Mouse (Mus musculus) limb, embryonic 14.5 days (tissue): ENCODE measurements around the gene Llgl1. TPM values are rescaled to one million over a fixed set of nuclear protein-coding genes. Genes with fewer than 3 reads are reported as not detected.

Source experiments
- ATAC-seq: fragments of 200-750 bp; cut with Nextera tagmentation; 2 replicates; pipeline ENCODE4 v1.8.0; 2017; ENCODE audit warnings: low read depth, moderate number of reproducible peaks, moderate TSS enrichment; ENCODE audit not compliant: low FRiP score
- DNase-seq: peaks from one replicate; pipeline ENCODE4 v3.0.0-alpha.2; 2015; ENCODE audit warnings: low spot score
- H3K27ac ChIP-seq: fragments of 300-500 bp; sonication (generic); replicated peaks from 2 replicates; pipeline ENCODE4 v1.5.1; 2014; ENCODE audit warnings: low read depth, mild to moderate bottlenecking, low read length, moderate library complexity, mixed read lengths
- H3K27me3 ChIP-seq: fragments of 300-500 bp; sonication (generic); 2 replicates; pipeline ENCODE4 v1.6.1; 2014; ENCODE audit warnings: low read length, mixed read lengths; ENCODE audit not compliant: control insufficient read depth, insufficient read depth
- H3K36me3 ChIP-seq: fragments of 300-500 bp; sonication (generic); 2 replicates; pipeline ENCODE4 v1.6.1; 2014; ENCODE audit warnings: mild to moderate bottlenecking, low read length, moderate library complexity, mixed read lengths; ENCODE audit not compliant: control insufficient read depth, insufficient read depth
- H3K4me1 ChIP-seq: fragments of 300-500 bp; sonication (generic); 2 replicates; pipeline ENCODE4 v1.6.1; 2014; ENCODE audit warnings: antibody characterized with exemption, low read length, mixed read lengths; ENCODE audit not compliant: control insufficient read depth, insufficient read depth
- H3K4me2 ChIP-seq: fragments of 300-500 bp; sonication (generic); replicated peaks from 2 replicates; pipeline ENCODE4 v1.6.1; 2014; ENCODE audit warnings: low read depth, mild to moderate bottlenecking, low read length, moderate library complexity; ENCODE audit not compliant: severe bottlenecking
- H3K4me3 ChIP-seq: fragments of 300-500 bp; sonication (generic); replicated peaks from 2 replicates; pipeline ENCODE4 v1.5.1; 2014; ENCODE audit warnings: low read length
- H3K9ac ChIP-seq: fragments of 300-500 bp; sonication (generic); 2 replicates; pipeline ENCODE4 v1.6.1; 2014; ENCODE audit warnings: mild to moderate bottlenecking, low read depth, low read length, moderate library complexity; ENCODE audit not compliant: severe bottlenecking
- H3K9me3 ChIP-seq: fragments of 300-500 bp; sonication (generic); 2 replicates; pipeline ENCODE4 v1.6.1; 2016; ENCODE audit warnings: low read length; ENCODE audit not compliant: control insufficient read depth
- POLR2A ChIP-seq: fragments of 200-500 bp; IDR thresholded peaks from 2 replicates; pipeline ENCODE4 v1.8.0; 2012; ENCODE audit warnings: inconsistent platforms, mild to moderate bottlenecking, moderate library complexity, borderline replicate concordance; ENCODE audit not compliant: insufficient read depth, insufficient read length; ENCODE audit errors: extremely low read depth
- WGBS: fragments of 180-500 bp; shearing (Covaris S2); extraction: QIAGEN DNeasy Blood & Tissue Kit; methylation state at CpG from one replicate; pipeline ENCODE4 v1.1.7; 2014; 5-methylcytosine and 5-hydroxymethylcytosine counted together
- polyA plus RNA-seq, 2 experiments: library from polyadenylated mRNA; depleted of rRNA in 1 of 2; stranded (reverse) in 1 of 2; unstranded in 1 of 2; fragments of >200 nt; fragmentation: Nextera tagmentation in 1 of 2; extraction: Ambion mirVana in 1 of 2; gene quantifications; 2 replicates each; pipeline versions ENCODE4 v1.2.1 to v1.2.3; 2012 to 2014

Gene Llgl1
- polyA plus RNA-seq (2012; rRNA removed) (97.9 and 141 TPM in 2 replicates), polyA plus RNA-seq (2014; fragmentation: Nextera tagmentation; extraction: Ambion mirVana) (61.6 and 69.5 TPM in 2 replicates)

GRCm38 (mm10) chr11:60699524-60700075 is at the start of gene Llgl1:
Gene Llgl1, plus strand, starts transcription at chr11:60699723.
- peak; percentile 92 for ATAC-seq
- peak; percentile 93 for DNase-seq
- Histone ChIP-seq H3K9me3 (no peaks in the 10 kb centered on the region), H3K27me3 (no peaks in the 10 kb centered on the region), H3K4me3 (peak within 1 kb of the TSS; percentile 71), H3K27ac (peak within 1 kb of the TSS; percentile 84), H3K4me2 (peak within 1 kb of the TSS; percentile 87), H3K4me1 (peaks cover 22% of the 10 kb centered on the region), H3K36me3 (peaks cover 16% of the 10 kb centered on the region), H3K9ac (peak within 1 kb of the TSS; percentile 77)
- WGBS: 3% methylated on average over 34 of the region's 73 CpGs
- TF ChIP-seq POLR2A: peak; percentile 69; the same call in 1 of the 2 replicates

- 65% methylated on average over 1 of the region's 1 CpGs for WGBS
- DNase-seq: no peak
- Histone ChIP-seq H3K4me3 (no peak overlapping the region), H3K27ac (no peak overlapping the region), H3K4me1 (peaks cover 14% of the 10 kb centered on the region), H3K9ac (no peak overlapping the region), H3K27me3 (no peaks in the 10 kb centered on the region), H3K36me3 (no peaks in the 10 kb centered on the region), H3K4me2 (no peak overlapping the region), H3K9me3 (no peaks in the 10 kb centered on the region)
- no peak for ATAC-seq
- TF ChIP-seq POLR2A: no peak
Observed at GRCm38 (mm10) chr11:60696165-60696564, 3.4 kb upstream of the Llgl1 start.

GRCm38 (mm10) chr11:60697561-60697960 is 2.0 kb upstream of the Llgl1 start:
- no peak overlapping the region for H3K4me2 ChIP-seq
- no peak for ATAC-seq
- H3K9me3 ChIP-seq: no peaks in the 10 kb centered on the region
- WGBS: 85% methylated on average over 2 of the region's 2 CpGs
- no peak for TF ChIP-seq POLR2A
- peak; percentile 54 for DNase-seq
- H3K9ac ChIP-seq: no peak overlapping the region
- peaks cover 17% of the 10 kb centered on the region for H3K4me1 ChIP-seq
- no peak overlapping the region for H3K4me3 ChIP-seq
- H3K27me3 ChIP-seq: no peaks in the 10 kb centered on the region
- H3K27ac ChIP-seq: no peak overlapping the region
- no peaks in the 10 kb centered on the region; the same call in 1 of the 2 replicates for H3K36me3 ChIP-seq

GRCm38 (mm10) chr11:60698806-60699523 is 558 bp upstream of the Llgl1 start:
- H3K27ac ChIP-seq: peak overlapping the region; percentile 84
- peak overlapping the region; percentile 77 for H3K9ac ChIP-seq
- H3K4me3 ChIP-seq: peak overlapping the region; percentile 71
- H3K9me3 ChIP-seq: no peaks in the 10 kb centered on the region
- WGBS: 5% methylated on average over 22 of the region's 22 CpGs
- peaks cover 11% of the 10 kb centered on the region for H3K36me3 ChIP-seq
- H3K4me1 ChIP-seq: peaks cover 22% of the 10 kb centered on the region
- ATAC-seq (peak; percentile 56), DNase-seq (peak; percentile 83)
- peak overlapping the region; percentile 87 for H3K4me2 ChIP-seq
- H3K27me3 ChIP-seq: no peaks in the 10 kb centered on the region
- no peak for TF ChIP-seq POLR2A

- H3K4me1 ChIP-seq: peaks cover 22% of the 10 kb centered on the region
- H3K4me2 ChIP-seq: peak overlapping the region; percentile 87
- DNase-seq (no peak), ATAC-seq (no peak)
- no peak for TF ChIP-seq POLR2A
- H3K36me3 ChIP-seq: peaks cover 25% of the 10 kb centered on the region
- 31% methylated on average over 12 of the region's 12 CpGs for WGBS
- no peaks in the 10 kb centered on the region for H3K27me3 ChIP-seq
- no peaks in the 10 kb centered on the region for H3K9me3 ChIP-seq
- peak overlapping the region; percentile 71 for H3K4me3 ChIP-seq
- peak overlapping the region; percentile 77 for H3K9ac ChIP-seq
- peak overlapping the region; percentile 84 for H3K27ac ChIP-seq
Observed at GRCm38 (mm10) chr11:60700320-60701185, 1.0 kb downstream of the Llgl1 start.
